Mouse (Mus musculus): ENCODE results near the gene Ccdc91.

- TF ChIP-seq POLR2A (IDR thresholded peaks at IDR 0.05; ENCODE audit: control insufficient read depth, low read depth, low read length) (no peak), CTCF (IDR thresholded peaks at IDR 0.05; ENCODE audit: control insufficient read depth, insufficient read depth, insufficient replicate concordance, low read depth, low read length) (no peak)
Observed at GRCm38 (mm10) chr6:147660718-147661117, 185.1 kb downstream of the Ccdc91 start.
